Mouse (Mus musculus) mouse trophoblast stem cell (cell line): ENCODE data around the gene Ap1g2.

Experiments used
- in situ Hi-C, 2 experiments: fragments of 300-500 bp; cut with MseI, MboI; formaldehyde crosslinking; loops; 2 replicates in 1 of 2; 3 replicates in 1 of 2; pipeline ENCODE4 v1.15.1; 2025

Ap1g2 gene

GRCm38 (mm10) chr14:55113975-55114645 is 7.7 kb upstream of the Ap1g2 start:
- in situ Hi-C loops, result no loop called here

- in situ Hi-C loops, result no loop called here
These were observed 7.1 kb upstream of the Ap1g2 start for GRCm38 (mm10) chr14:55113351-55113974.

GRCm38 (mm10) chr14:55111720-55112119 is 5.3 kb upstream of the Ap1g2 start:
- in situ Hi-C loops, result no loop called here

- in situ Hi-C loops, result no loop called here
These were observed 3.7 kb upstream of the Ap1g2 start for GRCm38 (mm10) chr14:55110076-55110475.

GRCm38 (mm10) chr14:55109048-55109873 is 2.9 kb upstream of the Ap1g2 start:
- in situ Hi-C loops, result no loop called here

- in situ Hi-C loops, result no loop called here
These were observed 1.9 kb upstream of the Ap1g2 start for GRCm38 (mm10) chr14:55108202-55108870.

GRCm38 (mm10) chr14:55106990-55107389 is 597 bp upstream of the Ap1g2 start:
- in situ Hi-C loops, result no loop called here

GRCm38 (mm10) chr14:55105386-55105785 is 1.0 kb downstream of the Ap1g2 start:
- in situ Hi-C loops, result no loop called here

GRCm38 (mm10) chr14:55104365-55104764 is 2.0 kb downstream of the Ap1g2 start:
- in situ Hi-C loops, result no loop called here

- in situ Hi-C loops, result no loop called here
These were observed 4.1 kb downstream of the Ap1g2 start for GRCm38 (mm10) chr14:55102253-55102785.

- in situ Hi-C loops, result no loop called here
These were observed 4.8 kb downstream of the Ap1g2 start for GRCm38 (mm10) chr14:55101592-55101991.

- in situ Hi-C loops, result no loop called here
These were observed 8.3 kb downstream of the Ap1g2 start for GRCm38 (mm10) chr14:55098067-55098466.

- in situ Hi-C loops, result no loop called here
These were observed 8.7 kb downstream of the Ap1g2 start for GRCm38 (mm10) chr14:55097646-55098045.

GRCm38 (mm10) chr14:55096573-55097087 is 9.8 kb downstream of the Ap1g2 start:
- in situ Hi-C loops, result no loop called here

GRCm38 (mm10) chr14:55095671-55096070 is 10.7 kb downstream of the Ap1g2 start:
- in situ Hi-C loops, result no loop called here

- in situ Hi-C loops, result no loop called here
These were observed 11.1 kb downstream of the Ap1g2 start for GRCm38 (mm10) chr14:55095263-55095662.

- in situ Hi-C loops, result no loop called here
These were observed 11.6 kb downstream of the Ap1g2 start, which contains the start of gene Thtpa for GRCm38 (mm10) chr14:55094704-55095231. Gene Thtpa (plus strand): TSS chr14:55094784.

- in situ Hi-C loops, result no loop called here
These were observed 12.5 kb downstream of the Ap1g2 start for GRCm38 (mm10) chr14:55093927-55094326.

- in situ Hi-C loops, result no loop called here
These were observed 14.3 kb downstream of the Ap1g2 start, which contains the start of gene Zfhx2 for GRCm38 (mm10) chr14:55092011-55092577. Gene Zfhx2 (minus strand): TSS chr14:55092324.

GRCm38 (mm10) chr14:55091209-55091865 is 15.1 kb downstream of the Ap1g2 start:
- in situ Hi-C loops, result no loop called here
